Mouse (Mus musculus): Measurements from ENCODE around the gene Syt16. TPM values are rescaled to one million over a fixed set of nuclear protein-coding genes. Genes with fewer than 3 reads are reported as not detected.

The Syt16 gene
- total RNA-seq, 2 experiments from 2014 or later = 82.4 to 104 TPM

- intact Hi-C loops (cut with DNase I) = no loop called here
- no peak for DNase-seq (ENCODE audit: low spot score in 2 of 2)
These were observed 95.1 kb downstream of the Syt16 start for GRCm38 (mm10) chr12:74092546-74092945.

DNA sequence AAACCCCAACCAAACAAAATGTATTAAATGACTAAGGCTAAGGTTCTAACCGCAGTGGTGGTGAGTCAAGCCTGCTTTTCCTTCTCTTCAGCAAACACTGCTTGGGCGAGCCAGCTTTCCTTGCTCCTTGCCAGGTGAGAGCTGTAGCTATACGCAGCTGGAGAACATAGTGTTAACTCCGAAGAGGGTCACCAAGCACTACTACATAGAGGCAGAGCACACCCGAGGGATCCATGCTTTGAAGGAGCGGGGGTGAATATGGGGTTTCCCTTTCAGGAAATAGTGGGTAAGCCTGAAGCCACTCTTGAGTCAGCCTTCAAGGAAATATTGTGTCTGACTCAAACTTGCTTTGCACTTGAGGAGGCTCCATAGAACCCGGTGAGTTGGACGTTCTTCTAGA lies 95.6 kb downstream of the Syt16 start:
- DNase-seq (ENCODE audit: low spot score in 2 of 2) = no peak
- intact Hi-C loops (cut with DNase I) = no loop called here

DNA sequence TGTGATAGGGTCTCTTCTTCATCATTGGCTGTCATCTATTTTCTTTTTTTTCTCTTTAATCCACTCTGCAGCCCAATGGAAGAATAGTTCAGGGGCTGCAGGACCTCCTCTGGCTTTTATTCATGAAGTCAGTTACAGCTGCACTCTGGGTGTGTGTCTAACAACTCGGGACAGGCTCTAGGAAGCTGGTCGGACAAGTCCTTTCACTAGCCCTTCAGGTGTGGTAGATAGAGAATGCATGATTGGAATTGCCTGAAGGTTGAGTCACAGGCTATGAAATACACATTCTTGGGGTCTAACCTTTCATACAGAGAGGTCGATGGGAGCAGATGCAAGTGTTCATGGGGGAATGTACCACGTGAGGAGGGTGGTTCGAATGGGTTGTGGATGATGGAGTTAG lies 97.2 kb downstream of the Syt16 start:
- no peak for DNase-seq (ENCODE audit: low spot score in 2 of 2)
- intact Hi-C loops (cut with DNase I) = no loop called here

GRCm38 (mm10) chr12:74098572-74099290 lies 101.3 kb downstream of the Syt16 start:
- DNase-seq (ENCODE audit: low spot score in 2 of 2) = no peak
- intact Hi-C loops (cut with DNase I) = no loop called here

DNA sequence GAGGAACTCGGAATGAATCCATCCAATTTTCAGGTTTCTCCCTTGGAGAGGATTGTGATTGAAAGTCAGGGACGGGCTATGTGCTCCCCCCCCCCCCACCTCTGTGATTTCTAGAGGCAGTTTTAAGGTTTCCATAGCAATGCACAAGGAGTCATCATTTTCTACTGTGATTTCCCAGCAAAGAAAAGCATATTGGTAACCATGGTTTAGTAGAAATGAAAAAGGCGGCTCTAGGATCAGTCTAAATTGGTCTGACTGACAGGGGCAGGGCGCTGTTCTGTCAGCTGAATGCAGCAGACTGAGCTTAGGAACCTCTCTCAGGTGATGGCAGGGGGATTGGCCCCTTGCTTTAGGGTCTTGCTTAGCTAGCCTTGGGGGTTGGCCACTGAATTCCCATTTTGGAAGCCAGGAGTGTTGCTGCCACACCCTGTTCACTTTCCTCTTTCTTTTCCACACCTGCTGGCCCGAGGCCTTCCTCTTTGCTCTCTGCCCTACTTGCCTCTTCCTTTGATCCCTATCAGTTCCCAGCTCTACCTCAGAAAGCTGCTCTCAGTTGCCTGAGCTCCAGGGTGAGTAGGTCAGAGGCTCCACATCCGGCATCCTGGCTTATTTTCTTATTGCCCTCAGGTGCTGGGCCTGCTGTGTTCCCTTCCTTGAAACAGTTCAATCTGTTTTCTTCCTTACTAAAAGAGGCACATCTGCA lies 108.5 kb downstream of the Syt16 start:
- no peak for DNase-seq (ENCODE audit: low spot score in 2 of 2)
- intact Hi-C loops (cut with DNase I) = loop anchor here (5.0 kb wide), 2 partner anchors 49 to 176 kb away; no protein-coding TSS in a partner anchor

- intact Hi-C loops (cut with DNase I) = loop anchor here (5.0 kb wide), 2 partner anchors 51 to 174 kb away; no protein-coding TSS in a partner anchor
- DNase-seq (ENCODE audit: low spot score in 2 of 2) = peak; percentile 68 to 74
These were observed 111.2 kb downstream of the Syt16 start for GRCm38 (mm10) chr12:74108663-74109081.

GRCm38 (mm10) chr12:74109462-74110068 lies 112.1 kb downstream of the Syt16 start:
- intact Hi-C loops (cut with DNase I) = loop anchor here (5.0 kb wide), 2 partner anchors 52 to 173 kb away; no protein-coding TSS in a partner anchor
- no peak for DNase-seq (ENCODE audit: low spot score in 2 of 2)

DNA sequence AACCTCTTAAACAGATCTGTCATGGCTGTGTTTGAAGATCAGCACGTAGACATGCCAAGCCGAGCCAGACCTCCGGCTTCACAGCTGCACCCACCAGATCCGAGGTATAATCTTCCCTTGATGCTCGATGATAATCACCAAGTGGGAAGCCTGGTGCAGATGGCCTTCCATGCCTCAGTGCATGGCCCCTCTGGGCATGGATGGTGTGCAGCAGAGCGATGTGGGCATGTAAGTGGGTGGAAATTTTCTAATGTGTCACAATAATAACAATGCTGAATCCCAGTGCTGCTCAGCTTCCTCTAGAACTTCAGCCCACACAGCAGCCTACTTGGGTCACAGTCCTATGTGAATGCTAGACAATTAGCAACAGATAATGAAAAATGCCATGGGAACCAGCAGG lies 119.4 kb downstream of the Syt16 start:
- no peak for DNase-seq (ENCODE audit: low spot score in 2 of 2)
- intact Hi-C loops (cut with DNase I) = no loop called here

GRCm38 (mm10) chr12:74125796-74126195 lies 128.3 kb downstream of the Syt16 start:
- intact Hi-C loops (cut with DNase I) = no loop called here
- no peak for DNase-seq (ENCODE audit: low spot score in 2 of 2)

DNA sequence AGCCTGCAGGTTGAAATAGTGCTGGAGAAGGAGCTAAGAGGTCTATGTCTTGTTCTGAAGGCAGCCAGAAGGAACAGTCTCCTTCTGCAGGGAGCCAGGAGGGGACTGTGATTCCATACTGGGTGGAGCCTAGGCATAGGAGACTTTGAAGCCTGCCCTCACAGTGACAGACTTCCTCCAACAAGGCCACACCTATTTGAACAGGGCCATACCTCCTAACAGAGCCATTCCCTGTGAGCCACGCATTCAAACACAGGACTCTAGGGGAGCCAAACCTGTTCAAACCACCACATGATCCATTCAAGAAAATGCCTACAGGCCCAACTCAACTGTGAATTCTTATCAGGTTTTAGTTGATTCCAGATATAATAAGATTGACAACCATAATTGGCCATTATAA lies 130.8 kb downstream of the Syt16 start:
- intact Hi-C loops (cut with DNase I) = no loop called here
- no peak for DNase-seq (ENCODE audit: low spot score in 2 of 2)

DNA sequence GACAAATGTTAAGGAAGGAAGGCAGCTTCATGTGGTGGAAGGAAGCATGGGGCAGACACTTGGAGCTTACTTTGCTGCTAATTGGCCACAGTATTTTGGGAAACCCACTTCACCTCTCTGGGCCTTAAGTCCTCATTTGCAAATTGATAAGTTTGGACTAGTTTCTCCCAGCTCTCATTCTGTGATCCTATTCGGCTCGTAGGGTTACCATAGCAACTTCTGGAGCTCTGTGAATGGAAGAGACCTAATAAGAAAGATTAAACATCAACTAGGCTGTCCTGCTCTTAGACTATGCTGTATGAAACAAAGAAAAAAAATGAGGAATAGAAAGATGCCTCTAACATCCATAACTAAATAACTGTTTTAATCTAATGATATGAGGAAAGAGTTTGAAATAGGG lies 134.3 kb downstream of the Syt16 start:
- no peak for DNase-seq (ENCODE audit: low spot score in 2 of 2)
- intact Hi-C loops (cut with DNase I) = no loop called here

DNA sequence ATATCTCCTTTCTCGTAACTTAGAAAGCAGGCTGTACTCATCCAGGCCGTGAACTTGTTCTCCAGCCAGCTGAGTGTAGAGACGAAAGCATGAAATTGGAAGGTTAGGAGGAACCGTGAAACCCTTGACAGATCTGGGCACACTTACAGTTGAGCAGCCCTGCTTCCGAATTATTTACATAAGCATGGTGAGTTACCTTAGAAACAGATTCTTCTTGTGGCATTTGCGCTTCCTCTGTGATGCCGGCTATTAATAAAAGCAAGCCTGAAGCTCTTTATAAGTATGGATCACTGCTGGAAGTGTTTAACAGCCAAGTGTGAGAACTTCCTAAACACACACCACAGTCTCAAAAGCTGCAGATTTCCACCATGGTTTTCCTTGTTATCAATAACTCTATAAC lies 144.7 kb downstream of the Syt16 start:
- peak; percentile 22 to 41 for DNase-seq (ENCODE audit: low spot score in 2 of 2)
- intact Hi-C loops (cut with DNase I) = no loop called here

GRCm38 (mm10) chr12:74144385-74144784 lies 146.9 kb downstream of the Syt16 start:
- intact Hi-C loops (cut with DNase I) = no loop called here
- no peak for DNase-seq (ENCODE audit: low spot score in 2 of 2)

- intact Hi-C loops (cut with DNase I) = no loop called here
- DNase-seq (ENCODE audit: low spot score in 2 of 2) = no peak
These were observed 163.3 kb downstream of the Syt16 start for GRCm38 (mm10) chr12:74160791-74161190.

DNA sequence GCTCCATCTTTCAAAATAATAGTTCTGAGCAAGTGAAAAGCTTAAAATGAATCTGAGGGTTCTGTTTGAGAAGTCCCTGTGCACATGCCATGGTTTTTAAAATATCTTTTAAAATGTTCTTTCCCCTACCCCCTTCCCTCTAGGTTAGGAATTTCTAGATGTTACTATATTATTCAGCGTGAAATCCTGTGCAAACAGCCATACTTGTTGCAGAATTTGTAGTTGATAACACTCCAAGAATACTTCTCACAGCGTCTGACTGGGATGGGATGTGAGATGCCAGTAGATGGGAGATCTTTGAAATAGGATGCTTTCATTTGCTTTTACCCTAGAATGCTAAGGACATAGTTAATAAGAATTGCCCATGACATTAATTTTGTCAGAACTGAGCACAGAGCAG lies 165.6 kb downstream of the Syt16 start:
- DNase-seq (ENCODE audit: low spot score in 2 of 2) = no peak
- intact Hi-C loops (cut with DNase I) = no loop called here

DNA sequence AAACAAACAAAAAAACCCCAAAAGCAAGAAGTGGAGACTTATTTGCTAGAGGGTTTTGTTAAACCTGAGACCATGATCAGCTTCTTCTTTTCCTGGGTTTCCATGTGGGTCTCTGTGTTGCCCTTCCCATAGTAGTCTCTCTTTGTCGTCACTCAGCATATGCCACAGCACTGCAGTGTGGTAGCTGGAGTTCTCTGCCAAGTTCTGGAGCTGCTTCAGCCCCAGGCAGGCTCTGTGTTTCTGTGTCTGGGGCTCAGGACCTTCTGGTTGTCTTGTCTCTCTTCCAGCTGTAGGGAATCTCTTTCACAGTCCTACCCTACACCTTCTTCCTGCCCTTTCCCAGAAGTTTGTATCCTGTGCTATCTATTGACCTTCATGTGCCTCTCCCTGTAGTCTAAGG lies 173.8 kb downstream of the Syt16 start:
- DNase-seq (ENCODE audit: low spot score in 2 of 2) = no peak
- intact Hi-C loops (cut with DNase I) = no loop called here

DNA sequence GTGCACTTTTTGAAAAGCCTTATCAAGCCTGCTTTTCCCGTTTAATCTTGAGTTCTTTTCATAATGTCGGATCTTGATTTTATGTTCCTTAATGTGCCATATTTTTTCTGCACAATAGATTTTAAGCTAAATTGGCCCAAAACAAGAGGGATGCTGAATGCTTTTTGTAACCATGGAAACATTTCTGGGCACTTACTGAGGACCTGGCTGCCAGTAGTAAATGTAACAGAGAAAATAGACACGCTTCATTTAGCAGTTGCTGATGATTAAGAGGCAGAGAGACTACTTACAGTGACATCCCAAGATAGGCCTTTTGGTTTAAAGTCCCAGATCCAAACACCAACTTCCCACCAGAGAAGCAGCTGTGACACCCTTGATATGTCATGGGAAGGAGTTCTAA lies 176.4 kb downstream of the Syt16 start:
- intact Hi-C loops (cut with DNase I) = no loop called here
- no peak for DNase-seq (ENCODE audit: low spot score in 2 of 2)

GRCm38 (mm10) chr12:74184596-74184995 lies 187.1 kb downstream of the Syt16 start:
- no peak for DNase-seq (ENCODE audit: low spot score in 2 of 2)
- intact Hi-C loops (cut with DNase I) = no loop called here

GRCm38 (mm10) chr12:74188243-74188785 lies 190.9 kb downstream of the Syt16 start:
- intact Hi-C loops (cut with DNase I) = loop anchor here (5.0 kb wide), 1 partner anchor 94 kb away; no protein-coding TSS in a partner anchor
- DNase-seq (ENCODE audit: low spot score in 2 of 2) = peak; percentile 27 to 30

DNA sequence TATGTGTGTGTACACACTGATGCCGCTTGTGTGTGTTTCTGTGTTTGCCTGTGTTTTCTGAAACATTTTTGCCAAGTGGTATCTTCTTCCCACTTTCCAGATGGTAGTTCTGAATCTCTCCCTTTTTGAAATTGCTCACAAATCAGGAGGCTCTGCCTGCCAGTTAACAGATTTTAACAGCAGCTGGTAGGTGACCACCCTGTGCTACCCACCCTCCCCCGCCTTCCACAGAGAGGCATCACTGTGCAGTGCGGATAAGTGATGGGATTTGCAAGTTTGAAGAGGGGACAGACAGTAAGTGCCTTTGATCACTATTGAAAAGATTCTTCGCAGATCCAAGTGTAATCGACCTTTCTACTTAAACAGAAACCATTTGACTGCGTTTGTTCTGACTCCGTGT lies 191.4 kb downstream of the Syt16 start:
- intact Hi-C loops (cut with DNase I) = loop anchor here (5.0 kb wide), 1 partner anchor 93 kb away; no protein-coding TSS in a partner anchor
- DNase-seq (ENCODE audit: low spot score in 2 of 2) = peak; percentile 30 to 38

Data from left cerebral cortex, postnatal 36 days (tissue).